Mouse (Mus musculus): ENCODE data around the gene Inhbc. TPM values are rescaled to one million over a fixed set of nuclear protein-coding genes. Genes with fewer than 3 reads are reported as not detected.

The Inhbc gene
- total and polyA plus RNA-seq, 3 experiments, result not detected

DNA sequence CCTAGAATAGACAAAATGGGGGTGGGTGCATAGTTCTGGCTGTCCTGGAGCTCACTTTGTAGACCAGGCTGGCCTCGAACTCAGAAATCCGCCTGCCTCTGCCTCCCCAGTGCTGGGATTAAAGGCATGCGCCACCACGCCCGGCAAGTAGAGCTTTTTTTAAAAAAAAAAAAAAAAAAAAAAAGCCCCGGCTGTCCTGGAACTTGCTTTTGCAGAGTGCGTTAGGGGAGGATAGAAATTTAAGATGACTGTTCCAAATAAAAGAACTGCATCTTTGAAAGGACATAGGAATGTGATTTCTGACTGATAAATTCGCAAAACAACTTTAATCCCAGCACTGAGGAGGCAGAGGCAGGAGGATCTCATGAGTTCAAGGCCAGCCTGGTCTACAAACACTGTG is 9.4 kb upstream of the Inhbc start:
- H3K27ac ChIP-seq (ENCODE audit: control insufficient read depth, low read depth, low read length), result no peak overlapping the region
- no peaks in the 10 kb centered on the region for H3K27me3 ChIP-seq (ENCODE audit: control insufficient read depth in 1 of 2, insufficient read depth in 2 of 2, low read length in 2 of 2)
- peak; percentile 26; the same call in 1 of the 2 replicates for TF ChIP-seq ZNF384 (IDR thresholded peaks at IDR 0.05; ENCODE audit: low read depth, low read length)
- no peak for TF ChIP-seq SMC3 (IDR thresholded peaks at IDR 0.05; ENCODE audit: low read depth, low read length)
- TF ChIP-seq JUND (IDR thresholded peaks at IDR 0.05; ENCODE audit: low read depth, low read length), result no peak
- H3K9me3 ChIP-seq (replicated peaks; ENCODE audit: insufficient read depth, low read length), result no peaks in the 10 kb centered on the region
- H3K79me2 ChIP-seq (ENCODE audit: control insufficient read depth, insufficient read depth, low read length, poor library complexity), result peaks cover 16% of the 10 kb centered on the region
- H3K4me1 ChIP-seq (ENCODE audit: control insufficient read depth in 1 of 2, insufficient read depth in 2 of 2, low read length in 2 of 2), result peaks cover 4 to 5% of the 10 kb centered on the region in 2 experiments
- H3K9ac ChIP-seq (ENCODE audit: control insufficient read depth, low read depth, low read length, poor library complexity, severe bottlenecking), result peak overlapping the region; percentile 88
- DNase-seq (ENCODE audit: low read depth, low spot score), result no peak
- peaks cover 0 to 13% of the 10 kb centered on the region in 2 experiments; a peak in 3 of 4 replicates for H3K36me3 ChIP-seq (ENCODE audit: control insufficient read depth in 1 of 2, insufficient read depth in 2 of 2, low read length in 2 of 2)
- H3K4me3 ChIP-seq (ENCODE audit: control insufficient read depth in 1 of 2, insufficient read depth in 1 of 2, low read depth in 2 of 2, low read length in 2 of 2), result peak overlapping the region; percentile 83 to 91

DNA sequence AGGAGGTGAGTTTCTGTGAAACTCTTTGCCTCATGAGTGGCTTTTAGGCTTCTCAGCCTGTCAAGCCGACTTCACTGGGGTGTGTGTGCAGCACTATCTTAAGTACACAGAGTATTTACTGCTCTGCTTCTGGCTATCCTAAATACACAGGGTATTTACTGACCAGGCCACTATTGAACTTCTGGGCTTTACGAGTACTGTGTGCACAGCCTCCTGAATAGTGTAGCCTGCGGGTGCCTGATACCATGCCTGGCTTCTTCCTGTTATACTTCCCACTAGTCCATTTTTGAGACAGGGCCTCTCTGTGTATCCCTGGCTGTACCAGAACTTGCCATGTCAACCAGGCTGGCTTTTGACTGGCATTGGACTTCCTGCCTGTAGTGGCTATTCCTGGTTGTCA is 7.5 kb upstream of the Inhbc start:
- H3K4me1 ChIP-seq (ENCODE audit: control insufficient read depth in 1 of 2, insufficient read depth in 2 of 2, low read length in 2 of 2), result peaks cover 3 to 5% of the 10 kb centered on the region in 2 experiments
- peaks cover 15% of the 10 kb centered on the region for H3K79me2 ChIP-seq (ENCODE audit: control insufficient read depth, insufficient read depth, low read length, poor library complexity)
- DNase-seq (ENCODE audit: low read depth, low spot score), result no peak
- no peak overlapping the region for H3K4me3 ChIP-seq (ENCODE audit: control insufficient read depth in 1 of 2, insufficient read depth in 1 of 2, low read depth in 2 of 2, low read length in 2 of 2)
- no peak overlapping the region for H3K27ac ChIP-seq (ENCODE audit: control insufficient read depth, low read depth, low read length)
- TF ChIP-seq CHD2 (IDR thresholded peaks at IDR 0.05; ENCODE audit: low read length) (no peak), MYC (IDR thresholded peaks at IDR 0.05; ENCODE audit: low read depth, low read length) (no peak), RCOR1 (IDR thresholded peaks at IDR 0.05; ENCODE audit: low read depth, low read length) (no peak), ZNF384 (IDR thresholded peaks at IDR 0.05; ENCODE audit: low read depth, low read length) (no peak), BHLHE40 (IDR thresholded peaks at IDR 0.05; ENCODE audit: borderline replicate concordance, low read depth, low read length) (no peak), MAFK (IDR thresholded peaks at IDR 0.05; ENCODE audit: borderline replicate concordance, low read depth, low read length) (no peak), RAD21 (IDR thresholded peaks at IDR 0.05; ENCODE audit: low read depth, low read length) (no peak), MYB (IDR thresholded peaks at IDR 0.05; ENCODE audit: low read depth, low read length) (no peak), USF1 (IDR thresholded peaks at IDR 0.05; ENCODE audit: low read depth, low read length) (no peak)
- H3K27me3 ChIP-seq (ENCODE audit: control insufficient read depth in 1 of 2, insufficient read depth in 2 of 2, low read length in 2 of 2), result no peaks in the 10 kb centered on the region
- H3K9ac ChIP-seq (ENCODE audit: control insufficient read depth, low read depth, low read length, poor library complexity, severe bottlenecking), result no peak overlapping the region
- peaks cover 0 to 9% of the 10 kb centered on the region in 2 experiments; a peak in 3 of 4 replicates for H3K36me3 ChIP-seq (ENCODE audit: control insufficient read depth in 1 of 2, insufficient read depth in 2 of 2, low read length in 2 of 2)
- H3K9me3 ChIP-seq (replicated peaks; ENCODE audit: insufficient read depth, low read length), result no peaks in the 10 kb centered on the region

DNA sequence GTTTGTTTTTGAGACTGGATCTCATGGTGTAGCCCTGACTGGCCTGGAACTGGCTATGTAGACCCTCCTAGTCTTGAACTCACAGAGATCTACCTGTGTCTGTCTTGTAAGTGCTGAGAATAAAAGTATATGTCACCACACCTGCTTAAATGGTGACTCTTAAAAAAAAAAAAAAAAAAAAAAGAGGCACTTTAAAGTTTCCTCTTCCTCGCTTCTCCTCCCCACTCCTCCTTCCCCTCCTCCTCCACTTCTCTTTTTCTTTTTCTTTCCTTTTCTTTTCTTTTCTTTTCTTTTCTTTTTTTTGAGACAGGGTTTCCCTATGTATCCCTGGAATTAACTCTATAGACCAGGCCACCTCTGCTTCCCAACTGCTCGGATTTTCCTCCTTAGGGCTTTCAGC is 792 bp upstream of the Inhbc start:
- TF ChIP-seq ZNF384 (IDR thresholded peaks at IDR 0.05; ENCODE audit: low read depth, low read length), result peak; percentile 86
- no peak for TF ChIP-seq BHLHE40 (IDR thresholded peaks at IDR 0.05; ENCODE audit: borderline replicate concordance, low read depth, low read length)
- DNase-seq (ENCODE audit: low read depth, low spot score), result no peak
- Histone ChIP-seq H3K9ac (ENCODE audit: control insufficient read depth, low read depth, low read length, poor library complexity, severe bottlenecking) (no peak overlapping the region), H3K9me3 (replicated peaks; ENCODE audit: insufficient read depth, low read length) (no peaks in the 10 kb centered on the region), H3K27ac (ENCODE audit: control insufficient read depth, low read depth, low read length) (no peak overlapping the region), H3K36me3 (ENCODE audit: control insufficient read depth in 1 of 2, insufficient read depth in 2 of 2, low read length in 2 of 2) (no peaks in the 10 kb centered on the region; a peak in 1 of 4 replicates), H3K79me2 (ENCODE audit: control insufficient read depth, insufficient read depth, low read length, poor library complexity) (no peaks in the 10 kb centered on the region), H3K27me3 (ENCODE audit: control insufficient read depth in 1 of 2, insufficient read depth in 2 of 2, low read length in 2 of 2) (no peaks in the 10 kb centered on the region), H3K4me3 (ENCODE audit: control insufficient read depth in 1 of 2, insufficient read depth in 1 of 2, low read depth in 2 of 2, low read length in 2 of 2) (no peak overlapping the region), H3K4me1 (ENCODE audit: control insufficient read depth in 1 of 2, insufficient read depth in 2 of 2, low read length in 2 of 2) (no peaks in the 10 kb centered on the region)
